Mouse (Mus musculus) NIH3T3 (cell line): ENCODE measurements around the gene Cnga3.
A peak's percentile ranks its signal among the peaks of the same experiment; 100 is the strongest.

Source experiments
- DNase-seq: peaks from one replicate; pipeline ENCODE4 v3.0.0-alpha.2; 2012; ENCODE audit warnings: low read depth

The Cnga3 gene

DNA sequence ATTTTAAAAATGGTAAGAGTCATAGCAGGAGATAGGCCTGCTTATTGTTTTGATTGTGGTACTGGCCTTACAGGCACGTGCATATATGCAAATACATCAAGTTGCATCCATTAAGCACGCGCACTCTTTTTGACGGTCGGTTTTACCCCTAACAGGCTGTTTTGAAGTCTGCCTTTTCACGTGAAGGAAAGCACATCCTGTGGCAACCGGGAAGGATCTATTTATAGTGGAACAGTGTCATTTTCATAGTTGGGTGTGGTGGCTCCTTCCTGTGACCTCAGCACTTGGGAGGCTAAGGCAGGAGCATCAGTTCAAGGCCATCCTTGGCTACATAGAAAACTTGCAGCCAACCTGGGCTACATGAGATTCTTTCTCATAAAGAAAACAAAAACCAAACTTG is 72.3 kb downstream of the Cnga3 start:
- no peak for DNase-seq

DNA sequence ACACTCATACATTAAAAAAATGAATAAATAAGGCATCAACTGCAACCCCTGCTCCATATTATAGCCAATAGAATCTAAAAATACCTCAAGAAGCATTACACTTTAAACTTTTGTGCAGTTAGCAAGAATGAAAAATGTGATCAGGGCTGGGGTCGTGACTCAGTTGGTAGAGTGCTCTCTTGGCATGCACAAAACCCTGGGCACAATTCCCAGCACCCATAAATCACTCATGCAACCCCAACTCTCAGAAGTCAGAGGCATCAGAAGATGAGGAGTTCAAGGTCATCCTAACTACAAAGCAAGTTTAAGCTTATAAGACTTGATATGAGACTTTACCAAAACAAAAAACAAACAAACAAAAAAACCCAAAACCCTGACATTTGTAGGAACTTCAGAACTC is 73.5 kb downstream of the Cnga3 start:
- DNase-seq, result peak; percentile 58

DNA sequence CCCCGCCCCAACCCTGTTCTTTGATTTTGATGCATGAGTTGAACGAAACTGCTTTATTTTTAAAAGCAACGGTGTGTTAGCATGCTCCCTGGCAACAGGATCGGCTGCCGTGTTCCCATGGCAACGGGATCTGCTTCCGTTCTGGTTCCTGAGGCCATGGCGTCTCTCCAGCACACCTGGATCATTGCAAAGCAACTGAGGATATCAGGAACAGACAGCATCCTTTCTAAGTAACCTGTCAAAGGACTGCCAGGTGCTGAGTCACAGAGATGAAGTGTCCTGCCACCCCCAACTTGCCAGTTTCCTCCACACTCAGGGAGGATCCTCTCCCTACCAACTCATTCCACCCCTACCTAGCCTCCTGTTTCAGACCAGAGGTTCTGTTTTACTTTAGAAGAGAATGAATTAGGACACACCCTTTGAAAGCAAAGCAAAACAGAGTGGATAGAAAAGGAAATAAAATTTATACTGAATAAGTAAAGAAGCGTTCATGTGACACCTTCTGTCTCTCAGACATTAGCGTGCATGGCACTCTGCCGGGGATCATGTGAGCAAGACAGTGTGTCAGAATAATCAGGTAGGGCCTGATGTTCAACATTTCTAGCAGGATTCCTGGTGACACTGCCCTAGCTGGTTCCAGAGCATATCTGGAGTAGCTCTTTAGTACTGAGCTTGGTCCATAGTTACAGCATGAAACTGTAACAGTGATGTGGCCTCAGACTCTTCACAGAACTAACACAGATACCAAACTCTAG is 74.1 kb downstream of the Cnga3 start:
- DNase-seq, result no peak

DNA sequence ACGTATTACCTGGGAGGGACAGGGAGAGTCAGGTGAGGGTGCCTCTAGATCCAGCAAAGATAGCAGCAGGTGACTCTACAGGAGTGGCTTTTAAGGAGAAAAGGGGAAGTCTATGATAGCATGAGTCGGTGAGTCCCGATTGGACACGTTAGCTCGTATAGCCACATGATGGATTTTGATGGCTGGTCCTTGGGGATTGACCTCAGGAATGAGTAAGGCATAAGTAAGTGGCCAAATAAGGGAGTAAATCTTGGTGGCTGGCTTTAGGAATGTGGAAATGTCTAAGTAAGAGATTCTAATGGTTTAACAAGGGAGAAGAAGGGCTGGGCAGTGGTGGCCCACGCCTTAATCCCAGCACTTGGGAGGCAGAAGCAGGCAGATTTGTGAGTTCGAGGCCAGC is 74.7 kb downstream of the Cnga3 start:
- peak; percentile 63 for DNase-seq

DNA sequence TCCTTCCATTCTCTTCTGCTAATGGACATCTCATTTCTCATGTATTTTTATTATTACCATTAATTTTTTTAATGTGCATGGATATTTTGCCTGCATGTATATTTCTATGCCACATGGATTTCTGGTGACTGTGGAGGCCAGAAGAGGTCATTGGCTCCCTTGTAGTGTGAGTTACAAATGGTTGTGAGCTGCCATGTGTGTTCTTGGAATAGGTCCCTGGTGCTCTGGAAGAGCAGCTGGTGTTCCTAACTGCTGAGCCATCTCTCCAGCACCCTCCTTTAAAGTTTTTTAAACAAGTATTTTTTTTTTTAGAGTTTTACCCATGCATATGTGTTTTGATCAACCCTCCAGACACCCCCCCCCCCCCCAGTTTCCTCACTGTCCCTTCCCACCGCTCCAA is 82.2 kb downstream of the Cnga3 start:
- no peak for DNase-seq

DNA sequence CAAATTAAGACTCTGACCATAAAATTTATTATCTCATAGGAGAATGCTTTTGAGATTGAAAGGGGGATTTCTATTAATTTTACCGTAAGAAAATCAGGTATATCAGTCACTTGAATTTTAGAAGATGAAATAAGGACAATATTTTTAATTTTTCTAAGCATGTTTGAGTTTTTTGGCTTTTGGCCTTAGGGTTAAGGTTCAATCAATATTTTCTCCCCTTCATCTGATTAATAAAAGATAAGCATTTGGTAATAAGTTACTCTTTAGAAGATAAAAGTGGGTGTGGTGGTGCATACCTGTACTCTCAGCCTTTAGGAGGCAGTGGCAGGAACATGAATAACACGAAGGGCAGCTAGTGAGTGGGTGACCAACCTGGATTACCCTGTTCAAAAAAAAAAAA is 84.7 kb downstream of the Cnga3 start:
- no peak for DNase-seq

DNA sequence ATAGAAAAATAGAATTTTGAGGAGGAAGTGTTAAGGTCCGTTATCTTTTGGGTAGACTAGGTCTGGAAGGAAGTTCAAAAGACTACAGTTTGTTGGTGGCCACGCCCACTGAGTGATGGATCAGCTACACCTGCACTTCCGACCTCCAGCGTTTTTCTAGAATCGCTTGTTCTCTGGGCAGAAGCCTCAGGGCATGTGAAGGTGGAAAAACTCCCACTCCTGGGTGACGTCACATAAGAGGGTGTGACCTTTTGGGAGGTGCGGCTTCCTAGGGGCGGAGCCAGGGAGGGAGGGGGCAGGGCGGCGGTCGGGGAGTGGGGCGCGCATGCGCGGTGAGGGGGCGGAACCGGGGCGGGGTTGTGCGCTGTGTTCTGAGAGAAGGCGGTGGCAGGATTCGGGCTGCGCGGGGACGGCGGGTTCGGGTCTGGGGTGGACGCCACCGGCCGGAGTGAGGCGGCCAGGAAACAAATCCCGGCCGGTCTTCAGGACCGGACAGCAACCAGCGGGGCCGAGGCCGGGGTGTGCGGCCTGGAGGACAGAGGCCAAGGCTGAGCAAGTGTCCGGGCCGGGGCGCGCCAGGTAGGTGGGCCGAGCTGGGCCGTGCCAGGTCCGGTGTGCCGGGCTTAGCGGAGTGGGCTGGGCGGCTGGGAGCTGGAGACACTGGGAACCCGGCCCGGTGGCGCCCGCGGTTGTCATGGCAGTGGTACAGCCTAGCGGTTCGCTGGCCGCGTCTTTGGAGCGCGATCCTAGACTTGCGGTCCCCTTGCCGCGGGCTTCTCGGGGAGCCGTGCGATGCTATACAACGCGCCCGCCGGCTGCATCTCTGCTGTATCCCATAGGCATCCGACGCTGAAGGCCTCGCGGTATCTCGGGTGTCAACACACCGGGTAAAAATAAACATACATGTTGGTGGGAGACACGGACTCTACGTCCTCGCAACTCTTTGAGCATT is 85.6 kb downstream of the Cnga3 start, which contains the start of gene Inpp4a:
Inpp4a (plus strand) TSS at position 326 of the 952 bp plus-strand sequence.
- DNase-seq, result peak; percentile 96

DNA sequence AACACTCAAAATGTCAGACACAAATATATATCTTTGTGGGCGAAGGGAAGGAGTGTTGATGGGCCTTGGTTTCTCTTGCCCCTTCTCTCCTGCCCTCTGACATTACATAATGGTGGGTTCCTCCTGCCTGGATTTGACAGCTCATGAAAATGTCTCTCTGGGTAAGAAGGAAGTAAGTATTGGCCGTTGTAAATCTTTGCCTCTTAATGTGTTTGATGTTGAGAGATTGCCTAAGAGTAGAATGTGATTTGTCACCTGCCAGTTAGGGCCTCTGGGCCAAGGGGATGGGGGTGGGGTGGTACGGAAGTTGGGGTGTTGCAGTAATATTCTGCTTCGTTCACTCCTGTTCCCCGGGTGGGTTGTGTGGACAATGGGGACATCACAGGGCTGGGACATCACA is 86.4 kb downstream of the Cnga3 start:
- DNase-seq, result peak; percentile 12

DNA sequence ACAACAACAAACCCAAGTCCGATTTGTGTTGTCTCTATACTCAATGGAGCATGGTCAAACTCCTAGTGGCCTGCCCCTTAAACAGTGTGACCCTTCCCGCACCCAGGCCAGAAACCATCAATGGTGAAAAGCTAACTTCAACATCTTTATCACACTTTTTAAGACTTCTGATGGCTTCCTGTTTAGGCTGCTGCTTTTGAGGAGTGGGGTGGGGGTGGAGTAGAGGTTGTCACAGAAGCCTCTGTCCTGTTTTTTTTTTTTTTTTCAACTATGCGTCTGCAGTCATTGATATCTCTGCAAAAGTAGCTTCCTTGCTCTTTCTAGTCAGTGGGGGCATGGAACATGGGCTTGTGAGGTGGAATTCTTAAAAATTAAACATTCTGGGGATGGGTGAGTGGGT is 88.6 kb downstream of the Cnga3 start:
- no peak for DNase-seq

DNA sequence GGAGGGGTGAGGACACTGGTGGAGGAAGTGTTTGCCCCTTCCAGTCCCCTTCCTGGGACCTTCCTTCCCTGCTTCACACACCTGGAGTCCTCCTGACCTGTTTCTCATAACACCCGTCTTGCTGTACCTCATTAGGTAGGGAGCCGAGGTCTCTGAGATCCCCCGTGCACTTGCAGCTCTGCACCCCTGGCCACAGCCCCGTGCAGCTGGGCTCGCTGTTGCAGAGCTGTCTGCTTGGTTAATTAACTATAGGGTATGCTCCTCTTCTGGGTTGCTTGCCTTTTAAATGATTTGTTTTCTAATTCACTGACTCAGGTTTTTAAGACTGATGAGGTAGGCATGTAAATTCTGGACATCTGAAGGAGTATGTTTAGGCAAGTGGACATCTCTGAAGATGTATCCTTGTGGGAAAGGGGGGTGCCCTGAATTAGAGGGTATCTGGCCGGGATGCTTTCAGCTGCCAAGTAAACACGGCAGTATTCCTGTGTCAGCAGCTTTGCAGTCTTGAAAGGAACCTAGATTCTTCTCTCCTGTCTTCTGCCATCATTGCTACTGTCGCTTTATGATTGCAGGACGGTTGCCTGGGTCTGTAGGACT is 91.6 kb downstream of the Cnga3 start:
- no peak for DNase-seq

DNA sequence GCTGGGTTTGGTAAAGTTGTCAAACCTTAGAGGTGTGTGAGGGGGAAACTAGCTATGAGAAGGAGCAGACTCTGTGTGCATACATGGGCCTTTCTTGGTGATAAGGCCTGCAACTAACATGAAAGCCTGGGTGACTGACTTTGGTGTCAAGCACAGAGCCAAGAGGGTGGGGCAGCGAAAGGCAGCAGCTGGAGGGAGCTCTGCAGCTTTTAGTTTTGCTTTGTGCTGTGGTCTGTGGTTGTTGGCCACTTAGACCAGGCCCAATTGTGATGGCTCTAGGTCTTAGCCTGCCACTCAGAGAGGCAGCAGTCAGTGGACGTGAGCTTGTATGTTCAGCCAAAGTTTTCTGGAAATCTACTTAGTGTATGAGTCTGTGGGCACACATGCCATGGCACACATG is 93.4 kb downstream of the Cnga3 start:
- DNase-seq, result no peak

DNA sequence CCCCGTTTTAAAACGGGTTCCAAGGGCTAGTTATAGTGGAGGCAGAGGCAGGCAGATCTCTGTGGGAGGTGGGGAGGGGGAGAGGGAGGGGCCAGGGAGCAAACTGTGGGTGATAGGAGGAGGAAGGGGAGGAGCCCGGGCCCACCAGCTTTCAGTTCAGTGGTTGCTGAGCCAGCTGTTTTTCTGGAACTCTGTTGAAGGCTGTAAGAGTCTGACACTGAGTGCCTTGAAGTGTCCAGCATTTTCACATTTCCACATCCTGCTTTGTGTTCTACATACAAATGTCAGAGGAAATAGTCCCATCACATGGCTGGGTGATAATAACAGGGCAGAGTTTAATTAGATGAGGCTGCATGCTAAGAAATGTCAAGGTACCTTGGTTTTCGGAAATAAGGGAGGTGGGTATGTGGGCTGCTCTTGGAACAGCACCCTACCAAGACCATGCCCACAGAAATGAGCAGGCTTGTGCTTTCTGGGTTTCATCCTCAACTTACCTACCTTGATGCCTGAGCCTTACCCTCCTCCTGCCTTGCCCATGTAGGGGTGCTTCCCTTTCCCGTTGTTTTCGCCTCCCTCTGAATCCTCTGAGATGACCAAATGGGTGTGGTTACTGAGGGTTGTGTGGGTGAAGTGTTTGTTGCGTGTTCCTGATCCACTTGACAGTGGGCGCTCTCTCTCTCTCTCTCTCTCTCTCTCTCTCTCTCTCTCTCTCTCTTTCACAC is 93.9 kb downstream of the Cnga3 start:
- no peak for DNase-seq

DNA sequence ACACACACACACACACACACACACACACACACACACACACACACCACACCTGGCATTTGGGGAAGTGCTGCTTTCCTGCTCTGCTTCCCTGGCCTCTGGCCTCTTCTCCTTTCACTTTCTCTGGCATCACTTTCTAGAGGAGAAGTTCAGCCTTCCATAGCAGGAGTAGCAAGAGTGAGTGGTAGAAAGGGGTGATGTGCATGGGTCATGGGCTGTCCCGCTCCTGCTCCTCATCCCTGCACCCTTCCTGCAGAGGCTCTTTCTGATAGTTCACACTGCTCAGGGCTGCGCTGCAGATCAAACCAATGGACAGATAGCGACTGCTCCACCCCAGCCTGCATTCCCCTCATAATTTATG is 94.5 kb downstream of the Cnga3 start:
- DNase-seq, result no peak

DNA sequence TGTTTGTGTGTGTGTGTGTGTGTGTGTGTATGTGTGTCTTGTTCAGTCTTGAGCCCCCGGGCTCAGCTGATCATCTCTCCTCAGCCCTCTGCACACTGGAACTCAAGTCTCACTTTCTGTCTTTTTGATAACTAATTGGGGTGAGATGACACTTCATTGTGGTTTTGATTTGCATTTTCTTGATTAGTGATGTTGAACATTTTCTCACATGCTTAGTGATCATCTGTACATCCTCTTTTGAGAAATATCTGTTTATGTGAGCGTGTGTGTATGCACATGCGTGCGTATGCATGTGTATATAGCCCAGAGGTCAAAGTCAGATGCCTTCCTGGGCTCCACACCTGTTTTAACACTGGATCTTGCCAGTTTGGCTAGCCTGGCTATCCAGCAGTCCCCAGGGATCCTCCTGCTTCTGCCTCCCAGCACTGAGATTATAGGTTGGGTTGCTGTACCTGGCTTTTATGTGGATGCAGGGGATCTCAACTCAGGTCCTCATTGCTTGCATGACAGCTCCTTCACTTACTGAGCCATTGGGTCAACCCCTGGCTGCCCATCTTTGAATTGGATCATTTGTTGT is 95.8 kb downstream of the Cnga3 start:
- DNase-seq, result no peak
